Mouse (Mus musculus) intestine, postnatal 0 days (tissue): Measurements from ENCODE around the gene Sp2. TPM values are rescaled to one million over a fixed set of nuclear protein-coding genes. Genes with fewer than 3 reads are reported as not detected.
A peak's percentile ranks its signal among the peaks of the same experiment; 100 is the strongest.

Source experiments
- ATAC-seq: fragments of 200-750 bp; cut with Nextera tagmentation; 2 replicates; pipeline ENCODE4 v1.8.0; 2017; ENCODE audit warnings: mild to moderate bottlenecking, moderate TSS enrichment, moderate library complexity
- H3K27ac ChIP-seq: fragments of 300-500 bp; sonication (generic); 2 replicates; pipeline ENCODE4 v1.5.1; 2014; ENCODE audit warnings: mild to moderate bottlenecking, low read depth, low read length, moderate library complexity
- H3K27me3 ChIP-seq: fragments of 300-500 bp; sonication (generic); replicated peaks from 2 replicates; pipeline ENCODE4 v1.6.1; 2014; ENCODE audit warnings: low read length, mixed read lengths; ENCODE audit not compliant: control insufficient read depth, insufficient read depth
- H3K36me3 ChIP-seq: fragments of 300-500 bp; sonication (generic); 2 replicates; pipeline ENCODE4 v1.6.1; 2014; ENCODE audit warnings: mild to moderate bottlenecking, moderate library complexity; ENCODE audit not compliant: control insufficient read depth, insufficient read depth
- H3K4me1 ChIP-seq: fragments of 300-500 bp; sonication (generic); replicated peaks from 2 replicates; pipeline ENCODE4 v1.6.1; 2014; ENCODE audit warnings: antibody characterized with exemption, low read length, mixed read lengths; ENCODE audit not compliant: control insufficient read depth, insufficient read depth
- H3K4me2 ChIP-seq: fragments of 300-500 bp; sonication (generic); replicated peaks from 2 replicates; pipeline ENCODE4 v1.6.1; 2014; ENCODE audit warnings: low read depth, mild to moderate bottlenecking, moderate library complexity
- H3K4me3 ChIP-seq: fragments of 300-500 bp; sonication (generic); 2 replicates; pipeline ENCODE4 v1.5.1; 2014; ENCODE audit warnings: low read depth, low read length
- H3K9ac ChIP-seq: fragments of 300-500 bp; sonication (generic); 2 replicates; pipeline ENCODE4 v1.6.1; 2014; ENCODE audit warnings: mild to moderate bottlenecking, low read depth, low read length
- H3K9me3 ChIP-seq: fragments of 300-500 bp; sonication (generic); 2 replicates; pipeline ENCODE4 v1.6.1; 2016; ENCODE audit warnings: mixed run types; ENCODE audit not compliant: control insufficient read depth
- CTCF ChIP-seq: sonication (generic); IDR thresholded peaks from 2 replicates; pipeline ENCODE4 v1.5.1; 2016; ENCODE audit warnings: low read depth, mild to moderate bottlenecking, control low read depth, antibody characterized with exemption, moderate library complexity
- WGBS: fragments of 180-500 bp; shearing (Covaris S2); extraction: QIAGEN DNeasy Blood & Tissue Kit; methylation state at CpG from one replicate; pipeline ENCODE4 v1.1.7; 2014; 5-methylcytosine and 5-hydroxymethylcytosine counted together
- polyA plus RNA-seq: library from polyadenylated mRNA; unstranded; fragments of >200 nt; fragmentation: Nextera tagmentation; extraction: Ambion mirVana; gene quantifications from 2 replicates; pipeline ENCODE4 v1.2.1, GENCODE M21; 2015

The Sp2 gene
- polyA plus RNA-seq, 1 experiment from 2014 or later, result 8.2 TPM

DNA sequence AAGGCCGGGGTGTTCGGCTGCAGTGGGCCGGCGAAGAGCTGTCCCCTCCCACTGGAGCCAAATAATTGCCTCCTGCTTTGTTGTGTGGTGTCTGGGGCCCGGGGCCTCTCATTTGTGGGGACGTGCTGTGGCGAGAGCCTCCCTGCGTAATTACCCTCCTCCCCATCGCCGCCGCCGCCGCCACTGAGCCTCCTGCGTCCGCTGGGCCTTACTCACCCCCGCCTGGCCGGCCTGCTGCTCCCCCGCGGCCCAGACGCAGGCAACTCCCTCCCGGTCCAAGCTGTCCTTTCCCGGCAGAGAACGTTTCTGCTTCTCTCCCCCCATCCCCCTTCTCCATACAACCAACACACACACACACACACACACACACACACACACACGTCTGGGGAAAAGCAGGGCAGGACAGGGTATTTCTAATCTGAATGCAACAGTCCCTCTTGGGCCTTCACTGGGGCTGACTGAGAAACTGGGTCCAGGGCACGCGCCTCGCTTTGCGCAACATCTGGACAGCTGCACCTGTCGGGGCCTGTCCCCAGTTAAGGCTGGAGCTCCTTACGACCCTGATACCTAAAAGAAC is 14.7 kb upstream of the Sp2 start:
- H3K4me2 ChIP-seq, result peak overlapping the region; percentile 67
- H3K27me3 ChIP-seq, result peaks cover 13% of the 10 kb centered on the region; the same call in 1 of the 2 replicates
- WGBS, result 9% methylated on average over 30 of the region's 30 CpGs
- no peaks in the 10 kb centered on the region for H3K36me3 ChIP-seq
- H3K9me3 ChIP-seq, result no peaks in the 10 kb centered on the region
- TF ChIP-seq CTCF, result no peak
- H3K4me3 ChIP-seq, result peak overlapping the region; percentile 25
- no peak overlapping the region for H3K27ac ChIP-seq
- peaks cover 6% of the 10 kb centered on the region; the same call in 1 of the 2 replicates for H3K4me1 ChIP-seq
- H3K9ac ChIP-seq, result peak overlapping the region; percentile 50
- ATAC-seq, result peak; percentile 51; the same call in 1 of the 2 replicates

DNA sequence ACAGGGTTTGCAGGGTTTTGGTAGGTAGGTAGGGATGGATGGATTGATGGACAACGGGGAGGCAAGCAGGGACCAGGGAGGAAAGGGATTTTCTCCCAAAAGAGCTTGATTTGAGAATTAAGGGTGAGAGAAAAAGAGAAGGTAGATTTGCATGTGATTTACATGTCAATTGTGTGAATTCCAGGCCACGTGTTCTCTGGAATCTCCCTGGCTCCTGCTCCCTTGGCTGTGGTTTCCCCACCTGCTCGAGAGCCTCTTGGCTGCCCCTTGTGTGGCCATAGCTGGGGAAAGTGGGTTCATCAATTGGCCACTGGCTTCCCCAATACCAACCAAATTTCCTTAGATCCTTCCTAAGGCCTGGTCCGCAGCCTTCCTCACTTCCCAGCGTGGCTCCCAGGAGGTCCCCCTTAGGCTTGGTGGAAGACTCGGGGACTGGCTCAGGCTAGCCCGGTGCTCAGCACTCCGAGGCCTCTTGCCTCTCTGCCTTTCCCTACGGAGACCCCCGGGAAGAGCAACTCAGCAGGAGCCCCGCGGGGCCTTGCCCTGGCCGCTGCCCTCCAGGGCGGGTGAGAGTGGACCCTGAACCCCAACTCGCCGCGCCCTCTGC is 14.1 kb upstream of the Sp2 start:
- TF ChIP-seq CTCF, result no peak
- 26% methylated on average over 17 of the region's 17 CpGs for WGBS

DNA sequence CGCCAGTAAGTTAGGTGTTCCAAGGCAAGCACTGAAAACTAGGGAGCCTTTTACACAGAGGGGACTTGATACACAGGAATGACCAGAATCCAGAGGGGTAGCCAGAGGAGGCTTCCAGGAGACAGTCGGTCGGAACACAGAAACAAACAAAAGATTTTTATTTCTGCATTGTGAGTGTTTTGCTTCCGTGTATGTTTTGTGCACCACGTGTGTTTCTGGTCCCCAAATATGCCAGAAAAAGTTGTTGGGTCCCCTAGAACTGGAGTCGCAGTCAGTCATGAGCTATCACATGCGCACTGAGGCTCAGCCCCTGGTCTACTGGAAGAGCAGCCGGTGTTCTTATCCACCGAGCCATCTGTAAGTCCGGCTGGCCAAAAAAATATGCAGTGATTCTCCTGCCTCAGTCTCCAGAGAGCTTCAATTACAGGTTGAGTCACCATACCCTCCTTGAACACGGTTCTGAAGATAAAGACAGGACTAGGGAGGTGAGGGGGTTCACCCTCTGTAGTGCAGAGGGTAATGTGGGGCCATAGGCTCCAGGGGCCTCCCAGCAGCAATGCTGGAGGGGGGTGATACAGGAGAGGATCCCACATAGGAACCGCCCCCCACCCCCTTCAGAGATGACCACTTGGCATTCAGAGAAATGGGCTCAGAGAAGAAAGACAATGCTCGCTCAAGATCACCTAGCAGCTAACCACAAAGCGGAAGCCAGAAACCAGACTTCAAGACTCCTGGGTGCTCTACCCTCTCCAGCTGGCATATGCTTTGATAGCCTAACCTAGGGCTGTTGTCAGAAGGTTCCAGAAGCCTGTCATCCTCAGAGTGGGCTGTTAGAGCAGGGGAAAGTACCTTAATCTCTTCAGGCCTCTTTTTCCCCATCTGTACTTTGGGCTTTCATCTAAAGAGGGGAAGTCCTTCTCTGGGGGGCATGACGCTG is 13.3 kb upstream of the Sp2 start:
- Histone ChIP-seq H3K36me3 (no peaks in the 10 kb centered on the region), H3K27me3 (peaks cover 10% of the 10 kb centered on the region; the same call in 1 of the 2 replicates), H3K9ac (no peak overlapping the region), H3K9me3 (no peaks in the 10 kb centered on the region), H3K4me2 (no peak overlapping the region), H3K4me1 (peaks cover 6% of the 10 kb centered on the region; the same call in 1 of the 2 replicates), H3K27ac (no peak overlapping the region), H3K4me3 (no peak overlapping the region)
- 78% methylated on average over 15 of the region's 15 CpGs for WGBS
- ATAC-seq, result no peak
- no peak for TF ChIP-seq CTCF

More for the DNA sequence above, 14.1 kb upstream of the Sp2 start:
- no peaks in the 10 kb centered on the region for H3K36me3 ChIP-seq
- ATAC-seq, result no peak
- no peak overlapping the region for H3K27ac ChIP-seq
- H3K9me3 ChIP-seq, result no peaks in the 10 kb centered on the region
- H3K9ac ChIP-seq, result peak overlapping the region; percentile 50
- peaks cover 6% of the 10 kb centered on the region; the same call in 1 of the 2 replicates for H3K4me1 ChIP-seq
- H3K4me3 ChIP-seq, result peak overlapping the region; percentile 25
- peaks cover 10% of the 10 kb centered on the region; the same call in 1 of the 2 replicates for H3K27me3 ChIP-seq
- peak overlapping the region; percentile 67 for H3K4me2 ChIP-seq

DNA sequence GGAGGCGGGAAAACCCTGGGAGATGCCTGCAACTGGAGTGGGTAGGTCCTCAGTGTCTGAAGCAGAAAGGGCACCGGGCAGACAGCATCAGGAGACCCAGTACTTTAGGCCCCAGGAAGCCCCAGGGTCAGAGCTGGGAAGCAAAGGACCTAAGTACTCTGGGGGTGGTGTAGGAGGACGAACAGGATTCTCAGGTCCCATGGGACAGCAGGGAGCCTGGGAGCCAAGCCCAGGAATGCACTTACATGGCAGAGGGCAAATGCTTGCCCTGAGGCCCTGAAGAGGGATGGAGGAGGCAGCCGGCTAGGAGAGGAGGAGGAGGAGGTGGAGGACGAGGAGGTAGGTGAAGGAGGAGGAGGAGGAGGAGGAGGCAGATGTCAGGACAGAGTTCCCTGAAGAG is 12.3 kb upstream of the Sp2 start:
- WGBS, result 56% methylated on average over 5 of the region's 5 CpGs
- peaks cover 10% of the 10 kb centered on the region; the same call in 1 of the 2 replicates for H3K27me3 ChIP-seq
- H3K9me3 ChIP-seq, result no peaks in the 10 kb centered on the region
- H3K36me3 ChIP-seq, result no peaks in the 10 kb centered on the region
- no peak overlapping the region for H3K9ac ChIP-seq
- no peak overlapping the region for H3K4me3 ChIP-seq
- no peak for ATAC-seq
- peaks cover 6% of the 10 kb centered on the region; the same call in 1 of the 2 replicates for H3K4me1 ChIP-seq
- H3K27ac ChIP-seq, result no peak overlapping the region
- H3K4me2 ChIP-seq, result no peak overlapping the region
- TF ChIP-seq CTCF, result no peak

DNA sequence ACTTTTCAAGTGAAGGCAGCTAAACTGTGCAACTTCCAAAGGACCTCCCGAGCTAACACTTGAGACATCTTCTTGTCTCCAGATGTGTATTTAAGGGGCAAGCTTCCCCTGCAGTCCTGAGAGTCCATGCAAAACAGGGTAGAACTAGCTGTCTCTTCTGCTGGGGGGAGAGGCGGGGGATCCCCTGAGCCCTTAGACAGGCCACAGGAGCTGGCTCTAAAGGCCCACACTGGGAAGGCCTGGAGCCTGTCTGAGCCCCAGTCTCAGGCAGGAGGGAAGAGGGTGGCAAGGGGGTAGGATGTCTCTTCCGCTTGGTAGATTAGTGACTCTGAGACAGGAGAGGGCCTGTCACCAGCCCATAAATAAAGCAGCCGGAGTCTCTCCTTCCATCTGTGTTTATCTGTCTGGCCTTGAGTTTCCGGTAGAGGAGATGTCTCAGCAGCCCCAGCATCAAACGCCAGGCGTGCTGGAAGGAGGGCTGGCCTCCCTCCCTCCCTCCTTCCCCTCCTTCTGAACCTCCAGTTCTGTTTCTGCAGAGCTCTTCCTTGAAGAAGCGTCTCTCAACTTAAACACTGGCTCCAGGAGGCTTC is 10.1 kb upstream of the Sp2 start:
- Histone ChIP-seq H3K4me2 (no peak overlapping the region), H3K27me3 (no peaks in the 10 kb centered on the region; the same call in 1 of the 2 replicates), H3K4me3 (no peak overlapping the region), H3K4me1 (peaks cover 11% of the 10 kb centered on the region; the same call in 1 of the 2 replicates), H3K36me3 (no peaks in the 10 kb centered on the region), H3K9ac (no peak overlapping the region), H3K27ac (0 out of 2 replicates have a peak overlapping the region, but pooled peaks have one; percentile 2), H3K9me3 (no peaks in the 10 kb centered on the region)
- ATAC-seq, result no peak
- WGBS, result 44% methylated on average over 8 of the region's 8 CpGs
- TF ChIP-seq CTCF, result no peak
